Mouse (Mus musculus): ENCODE data around the gene Serf2. TPM values are rescaled to one million over a fixed set of nuclear protein-coding genes. Genes with fewer than 3 reads are reported as not detected.
"Not testable (repeated sequence)": the region's sequence is repeated elsewhere in the genome, so short reads cannot be mapped to it uniquely, and the experiment has no call there.

Gene Serf2
- polyA plus RNA-seq, 1 experiment from 2014 or later, result 520 TPM

GRCm38 (mm10) chr2:121480498-121480897 is 31.5 kb downstream of the Serf2 start:
- no peaks in the 10 kb centered on the region for H3K27me3 ChIP-seq (ENCODE audit: insufficient read depth, poor library complexity, severe bottlenecking)
- no peak overlapping the region for H3K27ac ChIP-seq
- WGBS, result 56% methylated on average over 3 of the region's 3 CpGs
- peaks cover 12% of the 10 kb centered on the region for H3K4me1 ChIP-seq (replicated peaks)
- DNase-seq (ENCODE audit: low spot score), result no peak
- H3K4me3 ChIP-seq, result no peak overlapping the region
- H3K36me3 ChIP-seq, result no peaks in the 10 kb centered on the region
- H3K9me3 ChIP-seq, result no peaks in the 10 kb centered on the region

- H3K9me3 ChIP-seq; H3K4me3 ChIP-seq; H3K36me3 ChIP-seq; DNase-seq (ENCODE audit: low spot score); H3K27me3 ChIP-seq (ENCODE audit: insufficient read depth, poor library complexity, severe bottlenecking); H3K27ac ChIP-seq: not testable (repeated sequence)
- H3K4me1 ChIP-seq (replicated peaks), result peaks cover 12% of the 10 kb centered on the region
- 86% methylated on average over 13 of the region's 13 CpGs for WGBS
Measured at GRCm38 (mm10) chr2:121480916-121481315, 31.9 kb downstream of the Serf2 start.

GRCm38 (mm10) chr2:121483576-121483975 is 34.6 kb downstream of the Serf2 start:
- Histone ChIP-seq H3K36me3 (no peaks in the 10 kb centered on the region), H3K4me3 (no peak overlapping the region), H3K27ac (peak overlapping the region; percentile 45), H3K27me3 (ENCODE audit: insufficient read depth, poor library complexity, severe bottlenecking) (no peaks in the 10 kb centered on the region), H3K9me3 (no peaks in the 10 kb centered on the region), H3K4me1 (replicated peaks) (peaks cover 12% of the 10 kb centered on the region)
- 51% methylated on average over 8 of the region's 8 CpGs for WGBS
- no peak for DNase-seq (ENCODE audit: low spot score)

- DNase-seq (ENCODE audit: low spot score); H3K9me3 ChIP-seq; H3K4me3 ChIP-seq; H3K27me3 ChIP-seq (ENCODE audit: insufficient read depth, poor library complexity, severe bottlenecking); H3K27ac ChIP-seq; H3K36me3 ChIP-seq: not testable (repeated sequence)
- H3K4me1 ChIP-seq (replicated peaks), result peaks cover 12% of the 10 kb centered on the region
- WGBS, result 89% methylated on average over 2 of the region's 2 CpGs
Measured at GRCm38 (mm10) chr2:121484403-121484802, 35.4 kb downstream of the Serf2 start.

GRCm38 (mm10) chr2:121501550-121501949 is 52.6 kb downstream of the Serf2 start:
- H3K4me1 ChIP-seq (replicated peaks); H3K4me3 ChIP-seq; H3K27me3 ChIP-seq (ENCODE audit: insufficient read depth, poor library complexity, severe bottlenecking); H3K27ac ChIP-seq; DNase-seq (ENCODE audit: low spot score); H3K9me3 ChIP-seq: not testable (repeated sequence)
- 70% methylated on average over 4 of the region's 6 CpGs for WGBS
- H3K36me3 ChIP-seq, result peaks cover 20% of the 10 kb centered on the region

- not testable (repeated sequence) for H3K27me3 ChIP-seq (ENCODE audit: insufficient read depth, poor library complexity, severe bottlenecking); H3K9me3 ChIP-seq
- H3K4me3 ChIP-seq, result peak within 1 kb of the TSS; percentile 62
- peaks cover 20% of the 10 kb centered on the region for H3K4me1 ChIP-seq (replicated peaks)
- 4% methylated on average over 42 of the region's 42 CpGs for WGBS
- peak; percentile 86 for DNase-seq (ENCODE audit: low spot score)
- H3K36me3 ChIP-seq, result peaks cover 43% of the 10 kb centered on the region
- H3K27ac ChIP-seq, result peak within 1 kb of the TSS; percentile 81
Measured at GRCm38 (mm10) chr2:121505942-121506882, 57.2 kb downstream of the Serf2 start, which contains the start of the genes Mfap1a and Wdr76. Mfap1a (minus strand) TSS chr2:121506665. Wdr76 (plus strand) TSS chr2:121506723.

- no peak for DNase-seq (ENCODE audit: low spot score)
Measured at GRCm38 (mm10) chr2:121507173-121507950, 58.4 kb downstream of the Serf2 start.

More at GRCm38 (mm10) chr2:121507173-121507950, 58.4 kb downstream of the Serf2 start:
- Histone ChIP-seq H3K36me3 (peaks cover 53% of the 10 kb centered on the region), H3K4me1 (replicated peaks) (peaks cover 20% of the 10 kb centered on the region), H3K27me3 (ENCODE audit: insufficient read depth, poor library complexity, severe bottlenecking) (no peaks in the 10 kb centered on the region), H3K9me3 (no peaks in the 10 kb centered on the region), H3K4me3 (peak overlapping the region; percentile 62), H3K27ac (peak overlapping the region; percentile 81)
- WGBS, result 38% methylated on average over 12 of the region's 12 CpGs

Other genes with a start within 250 kb of the Serf2 start
- 121 and 123 TPM in 2 replicates for gene Trp53bp1, start 177.8 kb upstream of the Serf2 start, polyA plus RNA-seq (2016; fragmentation: Nextera tagmentation; extraction: Ambion mirVana)
- gene Map1a, start 159.6 kb upstream of the Serf2 start, polyA plus RNA-seq (2016; fragmentation: Nextera tagmentation; extraction: Ambion mirVana), result 11.7 and 15.0 TPM in 2 replicates
- gene Ppip5k1, start 93.8 kb upstream of the Serf2 start, polyA plus RNA-seq (2016; fragmentation: Nextera tagmentation; extraction: Ambion mirVana), result 10.4 and 10.7 TPM in 2 replicates
- 5.1 and 6.7 TPM in 2 replicates for gene Ckmt1, start 91.5 kb upstream of the Serf2 start, polyA plus RNA-seq (2016; fragmentation: Nextera tagmentation; extraction: Ambion mirVana)
- not detected in 2 replicates for gene Strc, start 62.0 kb upstream of the Serf2 start, polyA plus RNA-seq (2016; fragmentation: Nextera tagmentation; extraction: Ambion mirVana)
- gene Pdia3, start 35.4 kb upstream of the Serf2 start, polyA plus RNA-seq (2016; fragmentation: Nextera tagmentation; extraction: Ambion mirVana), result 498 and 605 TPM in 2 replicates
- 1.6 and 3.0 TPM in 2 replicates for gene Catsper2, start 35.4 kb upstream of the Serf2 start, polyA plus RNA-seq (2016; fragmentation: Nextera tagmentation; extraction: Ambion mirVana)
- 3.3 and 6.5 TPM in 2 replicates for gene Ell3, start 4.9 kb upstream of the Serf2 start, polyA plus RNA-seq (2016; fragmentation: Nextera tagmentation; extraction: Ambion mirVana)
- 110 and 135 TPM in 2 replicates for gene Hypk, start 4.1 kb downstream of the Serf2 start, polyA plus RNA-seq (2016; fragmentation: Nextera tagmentation; extraction: Ambion mirVana)
- 0.15 and 0.42 TPM in 2 replicates for gene Serinc4, start 7.6 kb downstream of the Serf2 start, polyA plus RNA-seq (2016; fragmentation: Nextera tagmentation; extraction: Ambion mirVana)
- 48.8 and 56.1 TPM in 2 replicates for gene Mfap1b, start 24.9 kb downstream of the Serf2 start, polyA plus RNA-seq (2016; fragmentation: Nextera tagmentation; extraction: Ambion mirVana)
- gene Mfap1a, start 57.5 kb downstream of the Serf2 start, polyA plus RNA-seq (2016; fragmentation: Nextera tagmentation; extraction: Ambion mirVana), result 21.2 and 27.2 TPM in 2 replicates
- 8.8 and 13.0 TPM in 2 replicates for gene Wdr76, start 57.5 kb downstream of the Serf2 start, polyA plus RNA-seq (2016; fragmentation: Nextera tagmentation; extraction: Ambion mirVana)